Comparison of ENCODE assay signal across 8 mouse cellular contexts in genomic region chr9:21131059-21131956, GRCm38 (mm10). TPM values are rescaled to one million over a fixed set of nuclear protein-coding genes. Genes with fewer than 3 reads are reported as not detected.
DNase-seq lines count a peak whose midpoint lies in the region; ATAC-seq and TF ChIP-seq lines count a peak whose summit lies in the region.

Gene Tyk2 (minus strand): TSS chr9:21131243.

- H3K4me2 ChIP-seq in lung, postnatal 0 days (replicated peaks; ENCODE audit: low read depth, low read length): peak within 1 kb of the TSS; percentile 67

- peaks cover 12% of the 10 kb centered on the region for H3K36me3 ChIP-seq in hindbrain, embryonic 10.5 days
- H3K36me3 ChIP-seq in lung, postnatal 0 days (ENCODE audit: insufficient read depth, low read length): no peaks in the 10 kb centered on the region; the same call in 1 of the 2 replicates

- peak within 1 kb of the TSS; percentile 61 for H3K4me3 ChIP-seq in hindbrain, embryonic 10.5 days
- H3K4me3 ChIP-seq in lung, postnatal 0 days (ENCODE audit: low read depth, low read length): peak within 1 kb of the TSS; percentile 62

- peak within 1 kb of the TSS; percentile 43 for H3K9ac ChIP-seq in lung, postnatal 0 days (replicated peaks; ENCODE audit: low read depth)

- WGBS in hindbrain, embryonic 10.5 days: 6% methylated on average over 37 of the region's 37 CpGs
- WGBS in lung, postnatal 0 days: 5% methylated on average over 37 of the region's 37 CpGs

- no peaks in the 10 kb centered on the region for H3K27me3 ChIP-seq in hindbrain, embryonic 10.5 days (ENCODE audit: insufficient read depth, poor library complexity, severe bottlenecking)
- H3K27me3 ChIP-seq in lung, postnatal 0 days (replicated peaks; ENCODE audit: insufficient read depth, low read length): no peaks in the 10 kb centered on the region

- peak; percentile 89 for DNase-seq in MN1 (ENCODE audit: low spot score)
- peak; percentile 96 for DNase-seq in cerebellum, adult 9-10 months
- peak; percentile 95 for DNase-seq in hindbrain, embryonic 10.5 days (ENCODE audit: low spot score)
- peak; percentile 98 for DNase-seq in layer of hippocampus, adult 9-11 months
- DNase-seq in lung, postnatal 0 days (ENCODE audit: low spot score): peak; percentile 98
- peak; percentile 82 for DNase-seq in ovary, postnatal 14 days (ENCODE audit: low spot score)
- peak; percentile 91 for DNase-seq in thymus, postnatal 14 days

- no peak for TF ChIP-seq EP300 in lung, postnatal 0 days (IDR thresholded peaks at IDR 0.05)

- ATAC-seq in frontal cortex, adult (ENCODE audit: low TSS enrichment): peak; percentile 98
- peak; percentile 96 for ATAC-seq in lung, postnatal 0 days

- H3K4me1 ChIP-seq in hindbrain, embryonic 10.5 days (replicated peaks): peaks cover 17% of the 10 kb centered on the region
- H3K4me1 ChIP-seq in lung, postnatal 0 days (ENCODE audit: insufficient read depth, low read depth, low read length): peaks cover 5% of the 10 kb centered on the region; the same call in 1 of the 2 replicates

- H3K27ac ChIP-seq in hindbrain, embryonic 10.5 days: peak within 1 kb of the TSS; percentile 81
- peak within 1 kb of the TSS; percentile 52 for H3K27ac ChIP-seq in lung, postnatal 0 days (ENCODE audit: low read length)

- peak; percentile 1 for TF ChIP-seq CTCF in lung, postnatal 0 days (IDR thresholded peaks at IDR 0.05)

- H3K9me3 ChIP-seq in hindbrain, embryonic 10.5 days: no peaks in the 10 kb centered on the region
- no peaks in the 10 kb centered on the region for H3K9me3 ChIP-seq in lung, postnatal 0 days (ENCODE audit: low read length)

RNA-seq across cellular contexts. Expression of gene Tyk2, which starts in this region (rescaled TPM):
- 15.3 and 15.5 TPM in 2 replicates for polyA plus RNA-seq in hindbrain, embryonic 10.5 days (2016; fragmentation: Nextera tagmentation; extraction: Ambion mirVana)
- polyA plus RNA-seq in lung, postnatal 0 days (2015; fragmentation: Nextera tagmentation; extraction: Ambion mirVana): 10.9 and 12.5 TPM in 2 replicates

Comparison
In these comparisons a context has a peak if more than half of its experiments do, and no peak if none do; other contexts are left out.
1. Peak in every context shown above with its lines: DNase-seq, ATAC-seq, H3K4me3 ChIP-seq and H3K27ac ChIP-seq.